Mouse (Mus musculus): ENCODE measurements around the gene Suv39h2. TPM values are rescaled to one million over a fixed set of nuclear protein-coding genes. Genes with fewer than 3 reads are reported as not detected.

Suv39h2 gene
- polyA plus RNA-seq, 1 experiment from 2014 or later, result 3.1 TPM

DNA sequence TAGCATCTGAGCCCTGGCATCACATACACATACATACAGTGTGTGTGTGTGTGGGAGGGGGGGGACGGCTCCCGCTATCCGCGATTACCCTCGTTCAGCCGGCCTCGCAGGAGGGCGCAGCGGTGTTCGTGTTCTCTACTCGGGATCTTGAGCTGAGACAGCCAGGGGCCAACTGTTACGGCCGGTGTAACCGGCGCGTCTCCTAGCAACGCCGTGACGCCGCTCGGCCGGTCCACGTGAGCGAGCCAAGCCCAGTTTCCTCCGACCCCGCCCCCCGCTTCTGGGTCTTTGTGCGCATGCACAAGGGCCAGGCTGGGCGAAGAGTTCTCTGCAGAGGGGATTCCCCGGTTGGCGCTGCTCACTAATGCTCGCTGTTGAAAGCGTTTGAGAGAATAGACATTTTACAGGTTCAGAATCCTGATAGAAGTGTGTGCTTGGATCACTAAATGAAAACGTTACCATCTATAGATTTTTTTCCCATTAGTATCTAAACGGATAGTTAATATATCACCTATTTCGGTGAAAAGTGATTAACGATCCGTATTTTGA lies 55.9 kb downstream of the Suv39h2 start:
- Histone ChIP-seq H3K36me3 (ENCODE audit: control insufficient read depth, insufficient read depth) (no peaks in the 10 kb centered on the region), H3K27ac (ENCODE audit: low read depth, low read length) (no peak overlapping the region), H3K4me3 (ENCODE audit: low read depth, low read length) (peak overlapping the region; percentile 45), H3K9ac (ENCODE audit: low read depth, low read length) (no peak overlapping the region), H3K27me3 (replicated peaks; ENCODE audit: control insufficient read depth, insufficient read depth, low read length) (0 out of 2 replicates have a peak, but pooled peaks cover 4% of the 10 kb centered on the region), H3K9me3 (ENCODE audit: control insufficient read depth) (no peaks in the 10 kb centered on the region), H3K4me1 (replicated peaks; ENCODE audit: control insufficient read depth, insufficient read depth, low read length) (no peaks in the 10 kb centered on the region), H3K4me2 (replicated peaks; ENCODE audit: low read depth) (peak overlapping the region; percentile 76)
- ATAC-seq, result peak; percentile 94
- TF ChIP-seq CTCF (IDR thresholded peaks at IDR 0.05; ENCODE audit: low read depth), result peak; percentile 29; the same call in 1 of the 2 replicates
- under 1% methylated on average over 38 of the region's 38 CpGs for WGBS

DNA sequence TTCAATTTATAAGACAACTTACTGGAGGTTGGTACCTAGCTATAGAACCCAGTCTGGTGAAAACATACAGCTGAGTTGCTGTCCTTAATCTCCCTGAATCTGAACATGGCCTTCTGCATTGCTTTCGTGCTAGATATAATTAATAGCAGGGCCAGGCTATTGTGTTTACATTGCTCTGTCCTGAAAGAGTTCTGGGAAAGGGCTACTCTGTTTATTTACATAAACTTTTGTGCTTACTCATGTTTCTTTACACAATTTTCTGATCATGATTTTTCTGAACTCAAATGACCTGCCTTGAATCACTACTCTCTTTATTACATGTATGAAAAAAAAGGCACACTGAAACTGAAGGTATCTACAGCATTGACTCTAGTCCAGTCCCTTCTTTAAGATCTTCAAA lies 59.2 kb downstream of the Suv39h2 start:
- Histone ChIP-seq H3K27me3 (replicated peaks; ENCODE audit: control insufficient read depth, insufficient read depth, low read length) (0 out of 2 replicates have a peak, but pooled peaks cover 4% of the 10 kb centered on the region), H3K9me3 (ENCODE audit: control insufficient read depth) (no peaks in the 10 kb centered on the region), H3K27ac (ENCODE audit: low read depth, low read length) (no peak overlapping the region), H3K9ac (ENCODE audit: low read depth, low read length) (no peak overlapping the region), H3K4me2 (replicated peaks; ENCODE audit: low read depth) (no peak overlapping the region), H3K36me3 (ENCODE audit: control insufficient read depth, insufficient read depth) (no peaks in the 10 kb centered on the region), H3K4me3 (ENCODE audit: low read depth, low read length) (no peak overlapping the region), H3K4me1 (replicated peaks; ENCODE audit: control insufficient read depth, insufficient read depth, low read length) (no peaks in the 10 kb centered on the region)
- no peak for ATAC-seq
- 28% methylated on average over 1 of the region's 1 CpGs for WGBS
- TF ChIP-seq CTCF (IDR thresholded peaks at IDR 0.05; ENCODE audit: low read depth), result no peak

GRCm38 (mm10) chr2:3414241-3414640 lies 60.6 kb downstream of the Suv39h2 start:
- Histone ChIP-seq H3K36me3 (ENCODE audit: control insufficient read depth, insufficient read depth) (no peaks in the 10 kb centered on the region), H3K27me3 (replicated peaks; ENCODE audit: control insufficient read depth, insufficient read depth, low read length) (0 out of 2 replicates have a peak, but pooled peaks cover 4% of the 10 kb centered on the region), H3K9me3 (ENCODE audit: control insufficient read depth) (no peaks in the 10 kb centered on the region), H3K4me1 (replicated peaks; ENCODE audit: control insufficient read depth, insufficient read depth, low read length) (no peaks in the 10 kb centered on the region), H3K4me3 (ENCODE audit: low read depth, low read length) (no peak overlapping the region), H3K27ac (ENCODE audit: low read depth, low read length) (no peak overlapping the region), H3K4me2 (replicated peaks; ENCODE audit: low read depth) (no peak overlapping the region), H3K9ac (ENCODE audit: low read depth, low read length) (no peak overlapping the region)
- no peak for ATAC-seq
- WGBS, result 47% methylated on average over 4 of the region's 4 CpGs
- peak; percentile 78 for TF ChIP-seq CTCF (IDR thresholded peaks at IDR 0.05; ENCODE audit: low read depth)

GRCm38 (mm10) chr2:3407756-3408155 lies 67.1 kb downstream of the Suv39h2 start:
- TF ChIP-seq CTCF (IDR thresholded peaks at IDR 0.05; ENCODE audit: low read depth), result no peak
- H3K4me2 ChIP-seq (replicated peaks; ENCODE audit: low read depth), result no peak overlapping the region
- no peak for ATAC-seq

GRCm38 (mm10) chr2:3405981-3406380 lies 68.8 kb downstream of the Suv39h2 start:
- Histone ChIP-seq H3K4me1 (replicated peaks; ENCODE audit: control insufficient read depth, insufficient read depth, low read length) (no peaks in the 10 kb centered on the region), H3K36me3 (ENCODE audit: control insufficient read depth, insufficient read depth) (no peaks in the 10 kb centered on the region), H3K27ac (ENCODE audit: low read depth, low read length) (no peak overlapping the region), H3K9ac (ENCODE audit: low read depth, low read length) (no peak overlapping the region), H3K4me2 (replicated peaks; ENCODE audit: low read depth) (no peak overlapping the region), H3K27me3 (replicated peaks; ENCODE audit: control insufficient read depth, insufficient read depth, low read length) (no peaks in the 10 kb centered on the region), H3K4me3 (ENCODE audit: low read depth, low read length) (no peak overlapping the region), H3K9me3 (ENCODE audit: control insufficient read depth) (no peaks in the 10 kb centered on the region)
- no peak for TF ChIP-seq CTCF (IDR thresholded peaks at IDR 0.05; ENCODE audit: low read depth)
- WGBS, result 83% methylated on average over 4 of the region's 4 CpGs
- no peak for ATAC-seq

More at GRCm38 (mm10) chr2:3407756-3408155, 67.1 kb downstream of the Suv39h2 start:
- Histone ChIP-seq H3K27ac (ENCODE audit: low read depth, low read length) (no peak overlapping the region), H3K9me3 (ENCODE audit: control insufficient read depth) (no peaks in the 10 kb centered on the region), H3K27me3 (replicated peaks; ENCODE audit: control insufficient read depth, insufficient read depth, low read length) (no peaks in the 10 kb centered on the region), H3K4me1 (replicated peaks; ENCODE audit: control insufficient read depth, insufficient read depth, low read length) (no peaks in the 10 kb centered on the region), H3K36me3 (ENCODE audit: control insufficient read depth, insufficient read depth) (no peaks in the 10 kb centered on the region), H3K9ac (ENCODE audit: low read depth, low read length) (no peak overlapping the region), H3K4me3 (ENCODE audit: low read depth, low read length) (no peak overlapping the region)
- WGBS, result 68% methylated on average over 7 of the region's 7 CpGs

Other genes starting within 250 kb of the Suv39h2 start
- 20.0 and 21.0 TPM in 2 replicates for gene Nmt2, start 190.8 kb downstream of the Suv39h2 start, polyA plus RNA-seq (2015; fragmentation: Nextera tagmentation; extraction: Ambion mirVana)
- gene Rpp38, start 142.4 kb downstream of the Suv39h2 start, polyA plus RNA-seq (2015; fragmentation: Nextera tagmentation; extraction: Ambion mirVana), result 15.4 and 15.6 TPM in 2 replicates
- gene Acbd7, start 138.9 kb downstream of the Suv39h2 start, polyA plus RNA-seq (2015; fragmentation: Nextera tagmentation; extraction: Ambion mirVana), result 0.40 and 0.63 TPM in 2 replicates
- gene Olah, start 77.8 kb downstream of the Suv39h2 start, polyA plus RNA-seq (2015; fragmentation: Nextera tagmentation; extraction: Ambion mirVana), result 2.9 and 3.1 TPM in 2 replicates
- 0.43 TPM in 1 of 2 replicates, not detected in the other for gene Meig1, start 52.4 kb downstream of the Suv39h2 start, polyA plus RNA-seq (2015; fragmentation: Nextera tagmentation; extraction: Ambion mirVana)
- gene Dclre1c, start 50.9 kb downstream of the Suv39h2 start, polyA plus RNA-seq (2015; fragmentation: Nextera tagmentation; extraction: Ambion mirVana), result 3.5 and 3.9 TPM in 2 replicates
- gene Gm45902, start 37.8 kb upstream of the Suv39h2 start, polyA plus RNA-seq (2015; fragmentation: Nextera tagmentation; extraction: Ambion mirVana), result 0.85 and 0.97 TPM in 2 replicates
- 39.9 and 41.7 TPM in 2 replicates for gene Hspa14, start 37.8 kb upstream of the Suv39h2 start, polyA plus RNA-seq (2015; fragmentation: Nextera tagmentation; extraction: Ambion mirVana)
- 0.16 and 0.22 TPM in 2 replicates for gene Cdnf, start 38.0 kb upstream of the Suv39h2 start, polyA plus RNA-seq (2015; fragmentation: Nextera tagmentation; extraction: Ambion mirVana)
- gene Fam107b, start 95.5 kb upstream of the Suv39h2 start, polyA plus RNA-seq (2015; fragmentation: Nextera tagmentation; extraction: Ambion mirVana), result 17.2 and 21.8 TPM in 2 replicates

Measured in intestine, postnatal 0 days (tissue).